Mouse (Mus musculus): ENCODE measurements around the gene Phf11c. TPM values are rescaled to one million over a fixed set of nuclear protein-coding genes. Genes with fewer than 3 reads are reported as not detected.
"Not testable (repeated sequence)": the region's sequence is repeated elsewhere in the genome, so short reads cannot be mapped to it uniquely, and the experiment has no call there.

Gene Phf11c
- under 1 TPM; 0.56 to 0.59 TPM for total RNA-seq (2021)
- long read RNA-seq, experiment 1, result 0 reads
- long read RNA-seq, experiment 2, result 0 reads

DNA sequence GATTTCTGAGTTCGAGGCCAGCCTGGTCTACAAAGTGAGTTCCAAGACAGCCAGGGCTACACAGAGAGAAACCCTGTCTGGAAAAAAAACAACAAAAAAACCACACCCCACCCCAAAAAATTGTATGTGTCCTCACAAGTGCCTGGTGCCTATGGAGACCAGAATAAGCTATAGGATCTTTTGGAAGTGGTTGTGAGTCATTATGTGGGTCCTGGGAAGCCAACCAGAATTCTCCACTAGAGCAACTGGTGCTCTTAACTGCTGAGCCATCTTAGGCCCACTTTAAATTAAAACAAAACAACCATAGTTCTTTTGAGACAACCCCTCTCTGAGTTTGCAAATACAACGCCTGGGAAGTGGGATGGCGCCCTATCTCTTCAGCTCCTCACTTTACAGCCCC, at the start of gene Phf11c:
Gene Phf11c, minus strand, starts transcription at position 101 of the 400 bp plus-strand sequence.
- no peak for DNase-seq

- no peak for DNase-seq
Observed at GRCm38 (mm10) chr14:59441472-59441805, 46.3 kb upstream of the Phf11c start.

GRCm38 (mm10) chr14:59440558-59441471, 45.6 kb upstream of the Phf11c start, which contains the start of the genes Setdb2 and Cab39l:
Gene Setdb2 (minus strand): TSS chr14:59440884.
Gene Cab39l (plus strand): TSS chr14:59440972.
- DNase-seq, result peak; percentile 97 to 98

DNA sequence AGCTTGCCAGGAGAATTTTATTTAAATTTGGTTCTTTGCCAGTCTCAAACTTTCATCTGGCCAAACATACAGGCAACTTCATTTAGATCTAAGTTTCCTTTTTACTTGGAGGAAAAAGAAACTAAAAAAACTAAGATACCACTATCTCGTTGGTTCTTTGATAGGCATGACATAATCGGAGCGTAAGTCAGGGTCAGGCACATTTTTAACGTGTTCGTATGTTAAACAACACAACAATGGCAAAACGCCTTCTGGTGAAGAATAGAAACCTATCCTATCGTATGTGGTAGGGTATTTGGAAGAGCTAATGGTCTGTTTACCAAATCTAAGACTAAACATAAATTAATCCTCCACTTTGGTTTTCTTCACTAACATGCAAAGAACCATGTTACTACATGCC, 44.9 kb upstream of the Phf11c start:
- no peak for DNase-seq

DNA sequence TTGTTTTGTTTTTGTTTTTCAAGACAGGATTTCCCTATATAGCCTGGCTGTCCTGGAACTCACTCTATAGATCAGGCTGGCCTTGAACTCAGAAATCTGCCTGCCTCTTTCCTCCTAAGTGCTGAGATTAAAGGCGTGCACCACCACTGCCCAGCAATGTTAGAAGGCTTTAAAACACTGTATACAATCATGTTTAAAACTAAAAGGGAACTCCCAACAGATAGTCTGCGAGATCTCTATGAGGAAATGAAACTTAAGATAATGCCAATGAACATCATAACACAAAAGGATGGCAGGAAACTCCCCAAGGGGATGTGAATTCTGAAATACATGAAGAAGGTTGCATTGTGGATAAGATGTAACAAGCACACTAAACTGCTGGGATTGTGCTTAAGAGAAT, 43.3 kb upstream of the Phf11c start:
- DNase-seq, result no peak

- no peak for DNase-seq
Observed at GRCm38 (mm10) chr14:59437398-59437797, 42.2 kb upstream of the Phf11c start.

- no peak for DNase-seq
Observed at GRCm38 (mm10) chr14:59435206-59435605, 40.0 kb upstream of the Phf11c start.

- DNase-seq, result no peak
Observed at GRCm38 (mm10) chr14:59433902-59434301, 38.7 kb upstream of the Phf11c start.

DNA sequence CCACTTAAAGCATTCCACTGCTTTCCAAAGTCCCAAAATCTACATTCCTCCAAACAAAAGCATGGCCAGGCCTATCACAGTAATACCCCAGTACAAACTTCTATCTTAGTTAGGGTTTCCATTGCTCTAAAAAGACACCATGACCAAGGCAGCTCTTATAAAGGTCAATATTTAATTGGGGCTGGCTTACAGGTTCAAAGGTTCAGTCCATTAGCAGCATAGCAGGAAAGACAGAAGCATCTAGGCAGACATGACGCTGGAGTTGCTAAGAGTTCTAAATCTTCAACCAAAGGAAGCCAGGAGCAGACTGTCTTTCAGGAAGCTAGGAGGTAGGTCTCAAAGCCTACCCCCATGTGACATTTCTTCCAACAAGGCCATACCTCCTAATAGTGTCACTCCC, 35.4 kb upstream of the Phf11c start:
- no peak for DNase-seq

DNA sequence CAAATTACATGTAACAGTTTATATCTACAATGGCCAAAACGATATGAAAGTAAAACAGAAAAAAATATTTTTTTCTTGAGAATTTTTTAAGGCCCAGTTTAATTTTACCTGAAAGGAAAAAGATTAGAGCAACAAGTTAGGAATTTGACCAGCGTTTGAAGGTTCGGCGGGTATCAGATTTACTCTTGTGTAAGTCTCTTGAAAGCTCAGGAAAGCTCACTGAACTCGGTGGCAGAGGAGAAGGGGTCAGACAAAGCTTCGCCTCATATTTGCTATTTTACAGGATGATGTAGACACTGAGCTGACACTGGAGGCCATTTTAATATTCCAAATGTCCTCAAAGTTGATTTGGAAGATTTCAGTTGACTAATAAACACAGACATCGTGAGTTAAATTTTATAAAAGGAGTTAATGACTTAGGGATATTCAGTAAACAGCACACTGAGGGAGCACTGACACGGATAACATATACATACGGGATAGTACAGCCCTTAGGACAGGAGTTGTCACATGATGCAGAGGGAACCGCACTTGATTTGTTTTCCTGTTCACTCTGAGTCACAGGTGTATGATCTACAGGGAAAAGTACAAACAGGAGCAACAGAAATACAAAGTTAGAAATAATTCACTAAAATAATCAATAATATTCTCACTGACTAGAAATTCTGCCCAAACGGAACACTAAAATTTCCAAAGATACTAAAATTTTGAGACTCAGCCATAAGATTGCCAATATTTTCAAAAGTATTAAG, 27.9 kb upstream of the Phf11c start:
- no peak for DNase-seq

DNA sequence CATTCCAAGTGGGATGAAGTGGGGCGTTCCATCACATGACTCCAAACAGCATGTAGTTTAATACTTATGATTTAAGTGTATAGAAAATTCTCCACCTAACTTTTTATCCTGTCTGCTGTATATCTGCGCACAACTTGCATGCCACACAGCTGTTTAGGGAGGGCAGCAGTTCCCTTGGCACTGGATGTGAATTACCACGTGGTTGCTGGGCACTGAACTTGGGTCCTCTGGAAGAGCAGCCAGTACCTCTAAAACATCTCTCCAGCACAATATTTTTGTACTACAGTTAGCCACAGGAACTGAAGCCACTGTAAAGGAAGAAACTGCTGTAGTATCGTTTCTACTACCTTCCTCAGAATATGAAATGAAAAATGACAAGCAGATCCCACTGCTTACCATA, 23.0 kb upstream of the Phf11c start:
- DNase-seq, result no peak

- DNase-seq, result not testable (repeated sequence)
Observed at GRCm38 (mm10) chr14:59414979-59415378, 19.8 kb upstream of the Phf11c start.

DNA sequence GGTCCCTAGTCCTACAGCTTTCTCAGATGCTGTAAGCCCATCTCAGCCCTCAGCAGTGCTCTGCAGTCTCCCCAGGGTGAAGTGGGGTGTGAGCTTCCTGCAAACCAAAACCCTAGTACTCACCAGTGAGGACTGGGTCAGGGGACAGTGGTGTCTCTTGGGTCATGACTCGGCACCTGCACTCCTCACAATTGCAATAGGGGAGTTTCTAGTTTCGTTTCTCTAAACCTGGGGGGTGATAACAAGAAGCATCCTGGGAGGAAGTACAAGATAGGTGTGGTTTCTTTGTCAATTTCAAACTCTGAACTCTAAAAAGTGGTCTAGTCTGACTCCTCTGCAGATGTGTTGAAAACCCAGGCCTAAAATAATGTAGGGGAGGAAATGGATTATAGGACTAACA, 1.8 kb upstream of the Phf11c start:
- DNase-seq, result no peak

DNA sequence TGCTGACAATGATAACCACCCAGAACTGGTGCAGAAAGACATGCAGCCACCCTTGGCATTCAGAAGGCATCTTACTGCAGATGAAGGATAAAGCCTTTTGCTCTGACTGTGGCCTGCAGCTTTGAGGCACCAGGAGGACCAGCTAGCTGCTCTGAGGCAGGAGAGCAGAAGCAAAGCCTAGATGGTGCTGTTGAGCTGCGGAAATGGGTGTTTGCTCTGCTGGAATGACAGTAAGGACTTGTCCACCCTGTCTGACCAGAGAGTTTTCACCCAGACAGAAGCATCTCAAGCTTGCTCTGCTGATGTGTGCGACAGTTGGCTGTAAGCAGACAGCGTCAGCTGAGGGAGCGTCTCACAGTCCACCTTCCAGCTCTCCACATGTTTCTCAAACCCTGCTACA, 5.0 kb downstream of the Phf11c start:
- DNase-seq, result not testable (repeated sequence)

DNA sequence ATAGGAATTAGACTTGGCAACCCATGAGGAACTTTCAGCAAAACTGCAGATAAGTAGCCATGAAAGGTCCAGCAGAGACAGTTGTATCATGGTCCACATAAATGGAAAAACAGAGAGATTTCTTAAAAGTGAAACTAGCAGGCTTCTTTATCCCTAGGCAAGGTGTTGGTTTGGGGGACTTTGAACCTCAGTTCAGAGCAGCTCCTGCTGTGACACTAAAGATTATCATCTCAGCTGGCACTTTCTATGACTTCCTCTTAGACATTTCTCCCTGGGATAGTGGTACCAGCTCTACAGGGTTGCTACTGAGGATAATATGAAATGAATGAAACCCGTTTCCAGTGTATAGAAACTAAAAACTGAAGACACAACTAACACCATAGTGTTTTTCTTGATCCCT, 5.6 kb downstream of the Phf11c start:
- no peak for DNase-seq

GRCm38 (mm10) chr14:59370348-59371068, 24.7 kb downstream of the Phf11c start:
- DNase-seq, result no peak

GRCm38 (mm10) chr14:59366386-59367105, 28.6 kb downstream of the Phf11c start:
- no peak for DNase-seq

DNA sequence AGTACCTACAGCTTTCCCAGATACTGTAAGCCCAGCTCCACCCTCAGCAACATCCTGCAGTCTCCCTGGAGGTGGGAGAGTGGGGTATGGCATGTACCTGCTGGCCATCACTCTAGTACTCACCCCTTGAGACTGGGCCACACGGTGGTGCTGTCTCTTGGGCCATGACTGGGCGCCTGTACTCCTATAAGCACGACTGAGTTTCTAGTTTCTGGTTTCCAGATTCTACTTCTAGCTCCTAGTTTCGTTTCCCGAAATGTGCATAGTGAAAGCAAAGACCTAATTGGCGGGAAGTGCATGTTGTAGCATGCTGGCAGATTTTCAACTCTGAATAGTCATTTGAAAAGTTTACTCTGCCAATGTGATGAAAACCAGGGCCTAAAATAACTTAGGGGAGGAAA, 29.9 kb downstream of the Phf11c start, which contains the start of gene Phf11d:
Gene Phf11d, minus strand, starts transcription at position 227 of the 401 bp plus-strand sequence.
- DNase-seq, result peak; percentile 27 to 35

- DNase-seq, result not testable (repeated sequence)
Observed at GRCm38 (mm10) chr14:59341189-59341588, 54.0 kb downstream of the Phf11c start, which contains the start of gene Phf11b. Gene Phf11b (minus strand): TSS chr14:59341351.

GRCm38 (mm10) chr14:59339541-59339940, 55.6 kb downstream of the Phf11c start:
- no peak for DNase-seq

DNA sequence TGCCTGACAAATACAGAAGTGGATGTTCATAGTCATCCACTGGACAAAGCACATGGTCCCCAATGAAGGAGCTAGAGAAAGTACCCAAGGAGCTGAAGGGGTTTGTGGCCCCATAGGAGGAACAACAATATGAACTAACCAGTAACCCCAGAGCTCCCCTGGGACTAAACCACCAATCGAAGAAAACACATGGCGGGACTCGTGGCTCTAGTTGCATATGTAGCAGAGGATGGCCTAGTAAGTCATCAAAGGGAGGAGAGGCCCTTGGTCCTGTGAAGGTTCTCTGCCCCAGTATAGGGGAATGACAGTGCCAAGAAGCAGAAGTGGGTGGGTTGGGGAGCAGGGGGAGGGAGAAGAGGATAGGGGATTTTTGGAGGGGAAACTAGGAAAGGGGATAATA, 59.1 kb downstream of the Phf11c start:
- DNase-seq, result not testable (repeated sequence)
